Mouse (Mus musculus) liver, adult 2 months (tissue): ENCODE data around the gene Nlgn1.

ENCODE experiments used
- CTCF ChIP-seq: fragments of 200-500 bp; IDR thresholded peaks from 2 replicates; pipeline ENCODE4 v1.5.1; 2011; ENCODE audit warnings: low read depth, low read length, control low read depth
- POLR2A ChIP-seq: fragments of 200-500 bp; IDR thresholded peaks from 2 replicates; pipeline ENCODE4 v1.6.1; 2011; ENCODE audit warnings: low read length, control low read depth; ENCODE audit not compliant: insufficient read depth; ENCODE audit errors: extremely low read depth

- no peak for TF ChIP-seq POLR2A
- TF ChIP-seq CTCF, result no peak
These were observed 190.7 kb downstream of the Nlgn1 start for GRCm38 (mm10) chr3:26141590-26141989.
